Mouse (Mus musculus) kidney, adult 2 months (tissue): ENCODE results near the gene Unk.

Experiments used
- CTCF ChIP-seq: fragments of 200-500 bp; conservative IDR thresholded peaks from 2 replicates; pipeline ENCODE4 v1.5.1; 2011; ENCODE audit warnings: low read depth, mild to moderate bottlenecking, control low read depth, low read length, moderate library complexity, mixed read lengths; ENCODE audit not compliant: insufficient read depth, insufficient read length
- POLR2A ChIP-seq: fragments of 200-500 bp; IDR thresholded peaks from one replicate; pipeline ENCODE4 v1.6.1; 2011; ENCODE audit warnings: low read depth, low read length, control low read depth

GRCm38 (mm10) chr11:116098711-116099460 lies 68.8 kb downstream of the Unk start:
- TF ChIP-seq CTCF, result no peak
- peak; percentile 17 for TF ChIP-seq POLR2A
